Mouse (Mus musculus) cerebellum, adult 9-10 months (tissue): ENCODE measurements around the gene Bpifb5.
"Not testable (repeated sequence)": the region's sequence is repeated elsewhere in the genome, so short reads cannot be mapped to it uniquely, and the experiment has no call there.

ENCODE experiments used
- DNase-seq: peaks from one replicate; pipeline ENCODE4 v3.0.0; 2022

Bpifb5 gene

GRCm38 (mm10) chr2:154242726-154243125, 19.2 kb downstream of the Bpifb5 start:
- not testable (repeated sequence) for DNase-seq

- DNase-seq: no peak
Observed at GRCm38 (mm10) chr2:154243356-154244036, 20.0 kb downstream of the Bpifb5 start.

- DNase-seq: no peak
Observed at GRCm38 (mm10) chr2:154245322-154245721, 21.8 kb downstream of the Bpifb5 start.

GRCm38 (mm10) chr2:154255254-154255653, 31.7 kb downstream of the Bpifb5 start:
- DNase-seq: not testable (repeated sequence)

GRCm38 (mm10) chr2:154255770-154256169, 32.2 kb downstream of the Bpifb5 start:
- no peak for DNase-seq

- not testable (repeated sequence) for DNase-seq
Observed at GRCm38 (mm10) chr2:154257554-154257953, 34.0 kb downstream of the Bpifb5 start, which contains the start of gene Bpifb9a. TSS of gene Bpifb9a (plus strand) at chr2:154257854.

- not testable (repeated sequence) for DNase-seq
Observed at GRCm38 (mm10) chr2:154264397-154264796, 40.9 kb downstream of the Bpifb5 start.
